Comparison of ENCODE assay signal across 9 mouse cellular contexts in the genomic region with DNA sequence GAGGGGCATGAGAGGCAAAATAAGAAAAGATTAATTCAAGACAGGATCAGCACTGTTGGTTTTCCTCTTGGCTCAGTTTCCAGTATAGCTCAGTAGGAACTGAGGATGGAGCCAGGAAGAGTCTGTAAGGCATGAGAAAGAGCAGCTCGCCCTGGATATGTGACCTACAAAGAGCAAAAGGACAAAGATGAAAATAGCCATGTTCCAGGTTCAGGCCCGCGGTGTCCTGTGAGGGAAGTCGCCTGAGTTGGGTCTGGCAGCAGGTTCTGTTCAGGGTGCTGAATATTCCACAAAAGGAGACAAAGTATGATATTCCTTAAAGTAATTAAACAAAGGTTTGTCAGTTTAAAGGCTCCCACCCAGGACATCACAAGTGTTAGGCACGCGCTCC. TPM values are rescaled to one million over a fixed set of nuclear protein-coding genes. Genes with fewer than 3 reads are reported as not detected.
A peak's percentile ranks its signal among the peaks of the same experiment; 100 is the strongest.
DNase-seq lines count a peak whose midpoint lies in the region; ATAC-seq lines count a peak whose summit lies in the region.
"Had no signal": no experiment of that assay in that cellular context is flagged by ENCODE, and none has a peak within 500 bp of the region (broad histone marks: within the 10 kb centered on the region; RNA-seq: fewer than 3 reads in every experiment).

No protein-coding gene starts in this region.

- peak overlapping the region; percentile 51; the same call in 1 of the 2 replicates for H3K27ac ChIP-seq in kidney, embryonic 15.5 days
- no peak overlapping the region; the same call in 1 of the 2 replicates for H3K27ac ChIP-seq in kidney, embryonic 14.5 days (ENCODE audit: low read depth, low read length)
- H3K27ac ChIP-seq in forebrain, embryonic 15.5 days (replicated peaks): peak overlapping the region; percentile 85
- H3K27ac ChIP-seq in hindbrain, embryonic 14.5 days: peak overlapping the region; percentile 87
- peak overlapping the region; percentile 93; the same call in 1 of the 2 replicates for H3K27ac ChIP-seq in neural tube, embryonic 12.5 days

- H3K4me1 ChIP-seq in kidney, embryonic 15.5 days: peaks cover 62% of the 10 kb centered on the region
- peaks cover 25% of the 10 kb centered on the region for H3K4me1 ChIP-seq in kidney, embryonic 14.5 days (ENCODE audit: control insufficient read depth, insufficient read depth, low read length)
- peaks cover 65% of the 10 kb centered on the region for H3K4me1 ChIP-seq in forebrain, embryonic 15.5 days
- H3K4me1 ChIP-seq in hindbrain, embryonic 14.5 days (replicated peaks; ENCODE audit: control insufficient read depth, insufficient read depth, low read length): peaks cover 57% of the 10 kb centered on the region
- peaks cover 73% of the 10 kb centered on the region for H3K4me1 ChIP-seq in neural tube, embryonic 12.5 days

- H3K9ac ChIP-seq in kidney, embryonic 15.5 days: no peak overlapping the region
- no peak overlapping the region for H3K9ac ChIP-seq in kidney, embryonic 14.5 days (ENCODE audit: low read depth, low read length)
- H3K9ac ChIP-seq in forebrain, embryonic 15.5 days (replicated peaks): no peak overlapping the region
- H3K9ac ChIP-seq in hindbrain, embryonic 14.5 days: 0 out of 2 replicates have a peak overlapping the region, but pooled peaks have one; percentile 8
- no peak overlapping the region for H3K9ac ChIP-seq in neural tube, embryonic 12.5 days

- H3K27me3 ChIP-seq in kidney, embryonic 15.5 days: no peaks in the 10 kb centered on the region; the same call in 1 of the 2 replicates
- H3K27me3 ChIP-seq in kidney, embryonic 14.5 days (ENCODE audit: control insufficient read depth, insufficient read depth, low read length): no peaks in the 10 kb centered on the region
- no peaks in the 10 kb centered on the region for H3K27me3 ChIP-seq in forebrain, embryonic 15.5 days
- no peaks in the 10 kb centered on the region for H3K27me3 ChIP-seq in hindbrain, embryonic 14.5 days (ENCODE audit: control insufficient read depth, insufficient read depth, low read length)
- no peaks in the 10 kb centered on the region for H3K27me3 ChIP-seq in neural tube, embryonic 12.5 days (replicated peaks)

- no peak for DNase-seq in hindbrain, embryonic 14.5 days (ENCODE audit: low spot score)
- no peak for DNase-seq in lung, postnatal 36 days
- no peak for DNase-seq in spleen, postnatal 36 days (ENCODE audit: low spot score in 2 of 2)
- DNase-seq in embryo, embryonic 10 days (ENCODE audit: low spot score): no peak

- 59% methylated on average over 6 of the region's 6 CpGs for WGBS in kidney, embryonic 15.5 days
- 67% methylated on average over 6 of the region's 6 CpGs for WGBS in kidney, embryonic 14.5 days
- WGBS in forebrain, embryonic 15.5 days: 58% methylated on average over 6 of the region's 6 CpGs
- WGBS in hindbrain, embryonic 14.5 days: 51% methylated on average over 6 of the region's 6 CpGs
- 64% methylated on average over 6 of the region's 6 CpGs for WGBS in neural tube, embryonic 12.5 days

- no peak overlapping the region for H3K4me3 ChIP-seq in kidney, embryonic 15.5 days (replicated peaks)
- no peak overlapping the region for H3K4me3 ChIP-seq in kidney, embryonic 14.5 days (ENCODE audit: low read length)
- no peak overlapping the region for H3K4me3 ChIP-seq in forebrain, embryonic 15.5 days
- no peak overlapping the region for H3K4me3 ChIP-seq in hindbrain, embryonic 14.5 days (replicated peaks; ENCODE audit: low read length)
- H3K4me3 ChIP-seq in neural tube, embryonic 12.5 days: no peak overlapping the region

- ATAC-seq in kidney, embryonic 15.5 days (replicated peaks; ENCODE audit: low FRiP score): no peak
- no peak for ATAC-seq in kidney, embryonic 14.5 days (ENCODE audit: low FRiP score, low TSS enrichment)
- no peak for ATAC-seq in forebrain, embryonic 15.5 days (replicated peaks)
- ATAC-seq in hindbrain, embryonic 14.5 days (ENCODE audit: low FRiP score): no peak
- ATAC-seq in neural tube, embryonic 12.5 days (ENCODE audit: low FRiP score, low read depth): no peak
- ATAC-seq: lung, postnatal 0 days had no signal

- no peaks in the 10 kb centered on the region for H3K9me3 ChIP-seq in kidney, embryonic 15.5 days (replicated peaks)
- H3K9me3 ChIP-seq in kidney, embryonic 14.5 days (ENCODE audit: control insufficient read depth, low read length): no peaks in the 10 kb centered on the region
- H3K9me3 ChIP-seq in forebrain, embryonic 15.5 days: no peaks in the 10 kb centered on the region
- no peaks in the 10 kb centered on the region for H3K9me3 ChIP-seq in hindbrain, embryonic 14.5 days (ENCODE audit: control insufficient read depth, low read length)
- no peaks in the 10 kb centered on the region for H3K9me3 ChIP-seq in neural tube, embryonic 12.5 days

- H3K36me3 ChIP-seq in kidney, embryonic 15.5 days: no peaks in the 10 kb centered on the region
- H3K36me3 ChIP-seq in kidney, embryonic 14.5 days (ENCODE audit: control insufficient read depth, insufficient read depth, low read length): no peaks in the 10 kb centered on the region
- no peaks in the 10 kb centered on the region for H3K36me3 ChIP-seq in forebrain, embryonic 15.5 days
- H3K36me3 ChIP-seq in hindbrain, embryonic 14.5 days (replicated peaks; ENCODE audit: control insufficient read depth, insufficient read depth): no peaks in the 10 kb centered on the region
- no peaks in the 10 kb centered on the region for H3K36me3 ChIP-seq in neural tube, embryonic 12.5 days

- H3K4me2 ChIP-seq in kidney, embryonic 15.5 days: 0 out of 2 replicates have a peak overlapping the region, but pooled peaks have one; percentile 0
- H3K4me2 ChIP-seq in kidney, embryonic 14.5 days (replicated peaks; ENCODE audit: low read depth, low read length): no peak overlapping the region
- no peak overlapping the region for H3K4me2 ChIP-seq in forebrain, embryonic 15.5 days (replicated peaks)
- no peak overlapping the region for H3K4me2 ChIP-seq in hindbrain, embryonic 14.5 days (replicated peaks)
- H3K4me2 ChIP-seq in neural tube, embryonic 12.5 days (replicated peaks): no peak overlapping the region

RNA-seq across cellular contexts. Expression of a gene that starts 14.5 kb away (rescaled TPM):
- polyA plus RNA-seq in kidney, embryonic 15.5 days (2015; fragmentation: Nextera tagmentation; extraction: Ambion mirVana): 15.1 and 18.7 TPM in 2 replicates
- polyA plus RNA-seq in kidney, embryonic 14.5 days (2014; fragmentation: Nextera tagmentation; extraction: Ambion mirVana): 10.8 and 15.4 TPM in 2 replicates
- polyA plus RNA-seq in forebrain, embryonic 15.5 days (2015; fragmentation: Nextera tagmentation; extraction: Ambion mirVana): 75.8 and 78.7 TPM in 2 replicates
- polyA plus RNA-seq in hindbrain, embryonic 14.5 days (2014; fragmentation: Nextera tagmentation; extraction: Ambion mirVana): 63.0 and 65.9 TPM in 2 replicates
- 40.7 and 41.7 TPM in 2 replicates for polyA plus RNA-seq in neural tube, embryonic 12.5 days (2016; fragmentation: Nextera tagmentation; extraction: Ambion mirVana)

RNA-seq across cellular contexts. Expression of a gene that starts 34.8 kb away (rescaled TPM):
- 145 and 164 TPM in 2 replicates for polyA plus RNA-seq in kidney, embryonic 15.5 days (2015; fragmentation: Nextera tagmentation; extraction: Ambion mirVana)
- 124 and 166 TPM in 2 replicates for polyA plus RNA-seq in kidney, embryonic 14.5 days (2014; fragmentation: Nextera tagmentation; extraction: Ambion mirVana)
- polyA plus RNA-seq in forebrain, embryonic 15.5 days (2015; fragmentation: Nextera tagmentation; extraction: Ambion mirVana): 127 and 134 TPM in 2 replicates
- polyA plus RNA-seq in hindbrain, embryonic 14.5 days (2014; fragmentation: Nextera tagmentation; extraction: Ambion mirVana): 50.0 and 65.6 TPM in 2 replicates
- polyA plus RNA-seq in neural tube, embryonic 12.5 days (2016; fragmentation: Nextera tagmentation; extraction: Ambion mirVana): 143 and 144 TPM in 2 replicates
